Mouse (Mus musculus) mature B cell (primary cell): ENCODE data around the gene Cacna1c.

Source experiments
- in situ Hi-C: fragments of 300-500 bp; cut with MboI; formaldehyde crosslinking; loops from 2 replicates; pipeline ENCODE4 v1.14.3; 2019

Cacna1c gene

DNA sequence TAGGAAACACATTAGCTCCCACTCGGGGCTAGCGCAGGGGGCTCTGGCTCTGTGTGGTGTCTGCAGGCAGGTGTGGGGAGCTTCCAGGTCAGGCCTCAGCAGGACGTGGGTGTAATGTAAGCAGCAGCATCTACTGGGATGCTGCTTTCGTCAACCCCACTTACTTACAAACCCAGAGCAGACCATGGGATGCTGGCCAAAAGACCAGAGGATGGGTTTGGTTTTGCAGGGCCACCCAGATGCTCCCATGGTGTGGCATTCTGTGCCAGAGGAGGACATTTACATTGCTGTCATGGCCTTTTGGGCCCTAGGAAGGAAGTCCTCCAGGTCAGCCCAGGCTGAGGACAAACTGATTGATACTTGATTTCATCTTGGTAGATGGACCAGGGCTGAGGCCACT, 521.4 kb downstream of the Cacna1c start:
- in situ Hi-C loops, result no loop called here

GRCm38 (mm10) chr6:118673974-118674695, 522.1 kb downstream of the Cacna1c start:
- in situ Hi-C loops, result no loop called here

GRCm38 (mm10) chr6:118653331-118653730, 542.9 kb downstream of the Cacna1c start:
- in situ Hi-C loops, result no loop called here

GRCm38 (mm10) chr6:118649121-118649783, 547.0 kb downstream of the Cacna1c start:
- in situ Hi-C loops, result no loop called here

GRCm38 (mm10) chr6:118646265-118647061, 549.8 kb downstream of the Cacna1c start:
- in situ Hi-C loops, result no loop called here

DNA sequence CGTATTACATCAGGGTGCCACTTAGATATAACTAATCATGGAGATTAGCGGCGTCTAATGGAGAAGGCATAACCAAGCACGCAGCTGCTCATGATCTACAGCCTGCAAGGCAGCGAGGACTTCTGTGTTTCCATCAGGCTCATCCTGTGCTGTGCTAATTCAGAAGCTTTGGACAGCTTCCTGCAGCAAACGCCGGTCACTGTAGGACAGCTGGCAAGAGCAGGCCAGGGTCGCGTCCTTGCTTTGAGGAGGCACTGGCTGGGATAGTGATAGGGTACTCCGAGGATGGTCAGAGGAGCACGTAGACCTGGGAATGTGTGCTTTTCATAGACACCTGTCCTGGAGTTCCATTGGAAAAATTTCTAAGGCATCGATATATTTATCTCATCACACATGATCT, 551.4 kb downstream of the Cacna1c start:
- in situ Hi-C loops, result no loop called here

GRCm38 (mm10) chr6:118643541-118643940, 552.7 kb downstream of the Cacna1c start:
- in situ Hi-C loops, result no loop called here

- in situ Hi-C loops, result no loop called here
Measured at GRCm38 (mm10) chr6:118641671-118642325, 554.4 kb downstream of the Cacna1c start.

- in situ Hi-C loops, result no loop called here
Measured at GRCm38 (mm10) chr6:118639816-118640215, 556.4 kb downstream of the Cacna1c start.

DNA sequence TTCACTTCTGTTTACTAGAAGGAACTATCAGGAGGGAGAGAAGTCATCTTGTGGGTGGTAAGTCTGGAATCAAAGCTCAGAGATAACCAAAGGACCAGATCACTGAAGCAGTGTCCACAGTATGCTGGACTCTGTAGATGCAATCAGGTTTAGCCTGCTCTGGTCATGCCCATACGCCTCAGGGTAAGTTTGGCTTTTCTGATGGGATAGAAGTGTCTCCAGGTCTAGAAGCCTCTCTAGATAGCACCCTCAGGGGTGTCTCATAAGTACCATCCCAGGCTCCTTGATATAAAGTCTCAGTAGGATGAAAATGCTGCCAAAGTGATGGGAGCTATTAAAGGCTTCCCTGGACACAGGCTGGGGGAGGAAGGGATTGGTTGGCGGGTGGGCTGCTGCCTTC, 557.3 kb downstream of the Cacna1c start:
- in situ Hi-C loops, result no loop called here

DNA sequence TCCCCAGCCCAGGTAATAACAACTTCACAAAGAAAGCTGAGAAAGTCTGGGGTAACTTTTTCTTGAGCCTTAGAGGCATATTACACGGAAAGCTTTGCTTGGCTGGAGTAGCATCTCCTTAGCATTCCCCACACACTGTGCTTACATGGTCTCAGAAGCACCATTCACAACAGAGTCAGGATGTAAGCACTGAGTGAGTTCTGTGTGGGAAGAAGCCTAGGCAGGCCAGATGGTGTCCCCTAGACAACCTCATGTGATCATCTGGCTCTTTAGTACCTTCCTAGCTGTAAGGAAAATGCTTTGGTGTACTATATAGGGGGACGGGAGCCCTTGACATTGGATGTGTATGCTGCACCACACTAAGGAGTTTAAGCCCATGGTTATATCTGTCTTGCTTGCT, 563.7 kb downstream of the Cacna1c start:
- in situ Hi-C loops, result no loop called here

GRCm38 (mm10) chr6:118630006-118630405, 566.2 kb downstream of the Cacna1c start:
- in situ Hi-C loops, result no loop called here

- in situ Hi-C loops, result no loop called here
Measured at GRCm38 (mm10) chr6:118626246-118626645, 570.0 kb downstream of the Cacna1c start.

DNA sequence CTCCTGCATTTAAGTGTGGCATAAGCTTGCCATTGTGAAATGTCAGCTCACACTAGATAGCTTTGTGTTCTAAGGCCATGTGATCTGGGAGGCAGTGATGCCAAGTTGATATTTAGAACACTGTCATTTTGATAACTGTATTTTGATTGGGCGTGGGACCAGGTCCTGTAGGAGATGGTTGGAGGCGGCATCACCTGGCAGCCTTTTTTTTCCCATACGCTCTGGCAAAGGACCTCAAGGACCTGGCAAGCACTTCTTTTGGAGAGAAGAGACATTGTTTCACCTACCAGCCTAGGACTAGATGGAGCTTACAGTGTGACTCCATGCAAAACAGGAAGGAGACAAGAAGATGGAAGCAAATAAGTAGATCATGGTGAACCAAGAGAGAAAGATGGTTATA, 572.6 kb downstream of the Cacna1c start:
- in situ Hi-C loops, result no loop called here

DNA sequence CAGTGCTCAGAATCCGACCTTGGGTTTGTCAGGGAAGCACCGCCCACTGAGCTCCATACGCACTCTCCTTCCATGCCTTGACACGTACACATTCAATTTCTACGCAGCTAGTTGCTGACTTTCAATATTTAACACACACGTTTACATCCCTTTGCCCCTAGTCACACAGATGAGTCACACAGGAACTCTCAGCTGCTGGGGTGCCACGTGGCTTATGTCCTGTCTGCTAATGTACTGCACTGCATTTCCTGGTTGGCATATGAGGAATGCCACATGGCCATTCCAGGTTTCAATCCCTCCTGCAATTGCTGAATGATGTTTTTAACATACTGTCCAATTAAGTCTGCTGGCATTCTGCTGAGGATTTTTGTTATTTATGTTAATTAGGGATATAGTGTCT, 574.4 kb downstream of the Cacna1c start:
- in situ Hi-C loops, result no loop called here

- in situ Hi-C loops, result no loop called here
Measured at GRCm38 (mm10) chr6:118621406-118621805, 574.8 kb downstream of the Cacna1c start.

DNA sequence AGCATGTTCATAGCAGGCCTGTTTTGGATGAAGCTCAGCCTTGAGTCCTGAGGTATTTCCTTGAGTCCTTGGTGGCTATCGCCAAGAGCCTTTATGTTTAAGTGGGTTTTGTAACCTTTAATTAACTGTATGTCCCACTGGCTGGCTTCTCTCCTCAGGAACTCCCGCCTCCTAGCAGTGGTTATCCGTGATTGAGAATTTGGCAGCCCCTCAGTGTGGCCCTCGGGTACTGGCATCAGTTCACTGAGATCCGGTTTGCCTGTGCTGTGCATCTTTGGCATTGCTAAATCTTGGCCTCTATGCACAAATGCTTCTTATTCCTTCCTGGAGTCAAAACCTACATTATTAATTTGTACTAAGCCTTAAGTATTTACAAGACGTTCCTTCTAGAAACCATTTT, 587.3 kb downstream of the Cacna1c start:
- in situ Hi-C loops, result no loop called here

DNA sequence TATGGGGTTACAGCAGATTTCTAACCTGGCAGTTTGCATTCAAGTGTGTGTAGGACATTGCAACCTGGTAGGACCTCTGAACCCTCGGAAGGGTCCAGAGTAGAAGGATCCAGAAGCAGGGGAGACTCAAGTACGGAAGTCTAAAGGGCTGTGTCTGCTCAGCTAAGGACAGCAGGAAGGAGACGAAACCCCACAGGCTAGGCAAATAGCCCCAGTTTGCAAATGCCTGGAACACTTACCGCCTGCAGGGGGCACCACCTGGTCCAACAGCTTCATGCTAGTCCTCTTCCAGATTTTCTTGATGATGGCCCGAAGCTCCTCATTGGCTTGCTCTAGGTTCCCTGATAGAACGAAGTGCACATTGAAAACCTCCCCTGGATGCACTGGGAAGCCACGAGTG, 590.2 kb downstream of the Cacna1c start:
- in situ Hi-C loops, result no loop called here

DNA sequence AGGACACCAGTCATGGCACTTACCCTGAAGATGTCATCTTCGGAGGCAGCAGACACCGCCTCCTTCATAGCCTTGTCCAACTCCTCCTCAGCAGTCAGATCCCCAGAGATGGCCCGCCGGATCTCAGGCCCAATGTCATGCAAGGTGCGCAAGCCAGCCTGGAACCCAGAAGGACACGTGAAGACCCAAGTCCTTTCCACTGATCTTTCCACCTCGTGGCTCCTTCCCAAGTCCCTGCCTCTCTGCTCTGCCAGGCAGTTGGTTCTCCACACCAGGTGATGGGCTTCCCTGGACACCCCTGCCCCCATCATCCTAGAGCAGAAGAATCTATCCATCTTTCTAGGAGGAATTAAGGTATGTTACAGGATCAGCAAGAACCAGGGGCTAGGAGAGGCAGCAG, 592.4 kb downstream of the Cacna1c start:
- in situ Hi-C loops, result no loop called here

- in situ Hi-C loops, result no loop called here
Measured at GRCm38 (mm10) chr6:118595681-118596055, 600.5 kb downstream of the Cacna1c start.

DNA sequence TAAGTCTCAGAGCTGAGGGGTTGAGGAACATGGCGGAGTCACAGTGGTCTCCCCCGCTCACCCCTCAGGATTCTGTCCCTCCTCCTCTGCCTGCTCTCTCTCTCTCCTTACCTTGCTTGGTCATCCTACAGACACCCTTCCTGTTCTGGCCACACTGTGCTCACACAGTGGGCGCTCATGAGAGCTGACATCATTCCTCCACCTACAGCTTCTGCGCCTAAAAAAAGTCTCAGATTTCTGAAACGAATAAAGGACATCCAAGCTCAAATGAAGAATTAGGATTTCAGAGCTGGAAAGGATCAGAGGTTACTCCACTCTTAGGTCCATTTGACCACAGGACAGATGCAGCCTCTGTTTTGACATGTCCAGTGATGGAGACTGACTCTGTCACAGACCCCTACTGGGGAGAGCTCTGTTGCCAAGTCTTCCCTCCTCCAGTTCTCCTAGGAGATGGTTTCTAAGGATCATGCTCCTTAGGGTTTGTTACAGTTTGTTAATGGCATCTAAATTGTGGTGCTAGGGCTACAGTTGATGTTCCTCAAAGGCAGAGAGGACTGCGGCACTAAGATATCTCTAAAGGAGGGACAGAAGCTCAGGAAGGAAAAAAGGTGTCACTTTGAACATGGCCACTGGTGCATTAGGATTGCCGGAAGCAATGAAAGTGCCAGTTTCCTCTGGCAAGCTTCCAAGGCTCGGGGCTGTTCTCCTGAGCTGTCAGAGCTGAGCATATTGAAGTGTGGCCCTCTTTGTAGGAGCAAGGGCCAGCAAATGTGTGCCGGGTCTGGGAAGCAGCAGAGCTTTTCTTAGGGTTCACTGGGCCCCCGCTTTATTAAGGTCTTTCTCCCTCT, 601.2 kb downstream of the Cacna1c start:
- in situ Hi-C loops, result no loop called here
